Mouse (Mus musculus) brain, embryonic 14.5 days (tissue): ENCODE measurements at regions not wholly inside any gene's neighbourhood (a gene's known extent, or its start where the extent isn't known, plus 50 kb on each side); places are given as distances from the start of the nearest gene placed in this dataset.

Experiments used
- DNase-seq: peaks from one replicate; pipeline ENCODE4 v3.0.0-alpha.2; 2011; ENCODE audit warnings: low read depth
- CTCF ChIP-seq: fragments of 200-500 bp; IDR thresholded peaks from 2 replicates; pipeline ENCODE4 v1.5.1; 2012; ENCODE audit warnings: inconsistent platforms, mild to moderate bottlenecking, moderate library complexity, borderline replicate concordance; ENCODE audit not compliant: insufficient read depth, insufficient read length; ENCODE audit errors: extremely low read depth
- POLR2A ChIP-seq: fragments of 200-500 bp; IDR thresholded peaks from 2 replicates; pipeline ENCODE4 v1.6.1; 2012; ENCODE audit warnings: mild to moderate bottlenecking, inconsistent platforms, borderline replicate concordance; ENCODE audit not compliant: poor library complexity, insufficient read depth, insufficient read length, severe bottlenecking; ENCODE audit errors: extremely low read depth

GRCm38 (mm10) chr10:43723615-43723937, 145.5 kb downstream of the Cd24a start:
- no peak for DNase-seq
- no peak for TF ChIP-seq POLR2A
- no peak for TF ChIP-seq CTCF

GRCm38 (mm10) chr10:43727746-43728145, 149.7 kb downstream of the Cd24a start:
- DNase-seq = no peak
- no peak for TF ChIP-seq POLR2A
- TF ChIP-seq CTCF = no peak

- TF ChIP-seq POLR2A (no peak), CTCF (no peak)
Measured at GRCm38 (mm10) chr10:43729184-43729583, 151.1 kb downstream of the Cd24a start.

DNA sequence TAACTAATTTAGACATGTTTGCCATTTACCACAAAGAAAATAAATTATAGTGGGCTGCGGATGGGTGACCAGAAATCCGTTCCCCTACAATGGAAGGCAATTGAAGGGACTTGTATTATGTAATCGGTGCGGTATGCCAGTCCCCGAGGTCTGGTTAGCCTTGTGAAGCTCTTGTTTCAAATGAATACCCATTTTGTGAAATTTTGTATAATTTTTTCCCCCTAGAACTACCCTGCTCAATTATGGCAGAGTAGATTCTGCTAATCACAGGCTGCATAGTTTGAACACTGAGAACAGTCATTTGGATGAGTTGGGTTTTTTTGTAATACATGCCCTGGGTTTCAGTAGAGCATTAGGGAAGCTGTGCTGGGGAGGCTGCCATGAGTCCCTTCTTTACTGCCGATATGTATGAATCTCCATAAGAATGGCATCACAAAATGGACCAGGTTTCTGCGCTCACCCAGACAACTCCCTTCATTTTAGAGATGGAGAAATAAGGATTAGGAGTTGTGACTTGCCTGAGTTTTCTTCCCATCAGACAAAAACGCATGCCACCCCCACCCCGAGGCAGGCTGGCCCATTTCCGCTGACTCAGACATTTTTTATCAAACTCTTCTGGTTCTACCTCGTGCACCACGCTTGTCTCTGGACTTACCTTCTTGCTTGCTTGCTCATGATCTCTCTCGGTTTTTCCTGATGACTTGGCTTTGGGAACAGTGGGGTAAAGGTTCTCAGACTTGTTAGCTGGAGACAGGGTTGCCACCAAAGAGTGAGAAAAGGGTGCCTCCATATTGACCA, 155.7 kb downstream of the Cd24a start:
- no peak for TF ChIP-seq POLR2A
- TF ChIP-seq CTCF = no peak
- peak; percentile 64 for DNase-seq

More at GRCm38 (mm10) chr10:43729184-43729583, 151.1 kb downstream of the Cd24a start:
- DNase-seq = no peak

GRCm38 (mm10) chr10:43739181-43739580, 161.1 kb downstream of the Cd24a start:
- no peak for DNase-seq
- TF ChIP-seq POLR2A (no peak), CTCF (no peak)

DNA sequence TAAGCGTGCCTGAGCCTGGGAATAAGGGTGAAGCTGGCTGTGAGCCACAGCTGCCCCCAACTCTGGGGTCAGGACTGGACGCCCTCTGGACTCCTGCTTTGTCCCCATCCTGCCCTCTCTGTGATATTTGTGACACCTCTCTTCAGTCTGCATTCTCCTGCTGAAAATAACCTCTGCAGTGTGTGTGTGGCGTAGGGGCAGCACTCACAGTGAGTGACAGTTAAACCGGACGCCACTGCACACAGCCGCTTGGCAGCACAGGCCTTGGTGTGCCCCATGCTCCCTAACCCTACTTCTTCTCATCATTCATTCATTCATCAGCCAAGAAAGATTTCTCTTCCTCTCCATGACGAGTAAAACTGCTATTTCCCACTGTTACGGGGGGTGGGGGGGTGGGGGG, 161.6 kb downstream of the Cd24a start:
- no peak for TF ChIP-seq CTCF
- no peak for TF ChIP-seq POLR2A
- DNase-seq = peak; percentile 23

DNA sequence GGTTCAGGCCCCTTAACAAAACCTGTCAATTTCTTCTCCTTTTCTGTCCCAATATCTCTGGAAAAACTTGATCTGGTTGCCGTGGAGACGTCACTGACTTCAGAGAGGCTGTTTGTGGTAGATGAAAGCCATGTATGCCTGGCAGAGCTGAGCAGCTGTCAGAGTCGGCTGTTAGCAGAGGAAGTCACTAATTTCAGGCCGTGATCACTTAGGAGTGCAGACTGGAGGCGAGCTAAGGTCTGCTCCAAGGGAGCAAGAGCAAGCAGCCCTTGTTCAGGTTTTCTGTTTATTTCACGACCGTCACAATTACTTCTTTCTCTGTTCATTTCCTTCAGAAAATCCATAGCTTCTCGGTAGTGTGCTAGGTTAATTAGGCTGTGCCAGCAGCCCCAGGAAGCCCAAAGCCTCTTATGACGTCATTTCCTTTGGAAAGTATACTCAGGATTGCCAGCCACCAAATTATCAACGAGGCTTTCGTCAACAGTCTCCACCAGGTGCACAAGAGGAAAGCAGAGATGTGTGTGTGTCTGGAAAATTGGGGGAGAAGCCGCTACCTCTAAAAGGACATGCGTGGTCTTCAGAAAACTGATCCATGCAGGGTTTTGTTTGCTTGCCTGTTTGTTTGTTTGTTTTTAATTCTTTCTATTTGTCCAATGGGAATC, 161.2 kb downstream of the Qrsl1 start:
- peak; percentile 86 for DNase-seq
- TF ChIP-seq POLR2A = no peak

DNA sequence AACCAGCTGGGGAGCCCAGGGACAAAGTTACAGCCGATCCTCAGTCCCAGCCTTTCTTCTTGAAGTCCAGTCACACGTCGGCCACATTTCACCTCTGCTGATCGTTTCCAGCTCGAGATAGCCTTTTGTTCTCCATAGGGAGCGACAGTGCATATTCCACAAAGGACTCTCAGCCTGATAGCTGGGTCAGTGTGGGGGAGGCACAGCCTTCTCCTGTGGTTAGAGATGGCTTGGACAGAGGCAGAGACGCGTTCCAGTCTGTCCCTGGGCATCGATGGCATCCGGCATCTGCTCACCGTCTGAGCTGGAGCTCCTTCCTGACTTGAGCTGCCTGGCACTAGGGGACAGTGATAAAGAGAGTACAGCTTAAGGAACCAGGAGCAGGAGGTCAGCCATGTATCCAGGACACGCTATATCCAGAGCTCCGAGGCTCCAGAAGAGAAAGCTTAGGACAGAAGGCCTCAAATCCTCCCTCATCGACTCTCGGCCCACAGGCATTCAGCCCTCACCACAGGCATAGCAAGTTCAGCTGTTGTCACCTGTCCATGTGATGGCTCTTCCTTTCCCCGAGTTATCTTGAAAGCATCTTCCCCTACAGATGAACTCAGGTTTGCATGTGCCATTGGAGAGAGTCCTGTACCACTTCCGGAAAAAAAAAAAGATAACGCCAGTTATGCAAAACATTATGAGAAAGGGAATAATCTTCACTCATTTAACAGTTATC, 160.0 kb downstream of the Qrsl1 start:
- DNase-seq = peak; percentile 10
- TF ChIP-seq POLR2A = no peak
- TF ChIP-seq CTCF = no peak

DNA sequence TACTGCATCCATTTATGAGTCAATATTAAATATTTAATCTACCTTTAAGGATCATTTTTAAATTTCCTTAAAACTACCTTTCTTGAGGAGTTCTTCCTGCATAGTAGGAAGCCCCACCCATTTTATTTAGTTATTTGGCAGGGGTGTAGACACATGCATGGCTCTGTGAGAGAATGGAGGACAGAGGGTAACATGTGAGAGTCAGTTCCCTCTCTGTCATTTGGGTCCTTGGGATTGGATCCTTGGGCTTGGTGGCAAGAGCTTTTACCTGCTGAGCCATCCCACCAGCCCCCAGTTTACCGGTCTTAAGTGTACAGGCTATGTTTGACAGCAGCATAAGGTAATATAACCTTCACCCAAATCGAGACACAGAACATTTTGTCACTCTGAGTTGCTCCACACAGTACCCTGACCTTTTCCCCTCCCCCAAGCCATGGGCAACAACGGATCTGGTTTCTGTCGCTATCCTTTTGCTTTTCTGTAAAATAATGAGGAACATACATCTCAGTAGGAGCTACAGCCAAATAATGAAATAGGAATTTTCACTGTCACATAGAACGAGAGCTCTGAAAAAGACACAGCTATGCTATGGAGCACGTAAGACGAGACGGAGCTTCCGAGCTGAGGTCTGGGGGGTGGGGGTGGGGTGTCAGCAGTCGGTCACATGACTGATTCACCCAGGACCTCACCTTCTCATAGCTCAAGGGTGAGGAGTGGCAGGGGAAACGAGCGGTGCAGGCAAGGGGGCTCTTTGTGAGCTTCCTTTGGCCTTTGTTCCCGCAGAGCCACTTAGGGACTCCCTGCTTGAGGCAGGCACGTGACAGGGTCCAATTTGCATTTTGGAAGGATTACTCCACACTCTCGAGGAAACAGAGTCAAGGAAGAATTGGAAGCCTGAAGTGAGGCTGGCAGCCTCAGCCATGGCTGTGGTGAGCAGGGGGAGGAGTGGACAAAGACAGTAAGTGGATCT, 159.2 kb downstream of the Qrsl1 start:
- DNase-seq = peak; percentile 86
- TF ChIP-seq CTCF (no peak), POLR2A (no peak)

DNA sequence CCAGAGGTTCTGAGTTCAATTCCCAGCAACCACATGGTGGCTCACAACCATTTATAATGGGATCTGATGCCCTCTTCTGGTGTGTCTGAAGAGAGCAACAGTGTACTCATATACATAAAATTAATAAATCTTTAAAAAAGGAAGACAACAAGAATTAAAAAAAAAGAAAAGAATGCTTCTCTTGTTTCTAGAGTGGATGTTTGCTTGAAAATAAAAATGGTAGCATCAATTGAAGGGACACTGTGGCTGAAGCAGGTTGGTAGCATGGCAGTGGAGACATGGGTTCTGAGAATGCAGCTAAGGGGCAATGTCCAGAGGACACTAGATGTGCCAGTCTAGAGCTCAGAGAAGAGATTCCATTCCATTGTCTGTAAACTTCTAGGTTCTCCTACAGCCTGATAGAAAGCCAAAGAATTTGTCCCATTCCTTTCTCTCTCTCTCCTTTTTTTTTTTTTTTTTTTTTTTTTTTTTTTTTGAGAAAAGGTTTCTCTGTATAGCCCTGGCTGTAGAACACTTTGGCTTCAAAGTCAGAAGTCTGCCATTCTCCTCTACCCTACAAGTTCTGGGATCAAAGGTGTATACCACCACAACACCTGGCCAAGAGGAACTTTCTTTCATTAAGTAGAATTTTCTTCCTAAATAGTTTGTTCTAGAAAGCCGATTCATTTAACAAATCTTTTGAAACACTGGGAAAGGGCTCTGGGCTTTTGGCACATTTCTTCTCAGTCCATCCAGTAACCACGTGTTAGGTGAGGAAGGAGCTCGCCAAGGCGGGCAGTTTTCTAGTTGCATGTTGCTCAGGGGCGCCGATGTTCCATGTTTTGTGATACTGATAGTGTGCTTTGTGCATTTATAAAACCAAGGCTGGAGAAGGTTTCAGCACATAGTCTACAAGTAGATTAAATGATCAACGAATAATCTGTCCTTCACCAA, 158.1 kb downstream of the Qrsl1 start:
- no peak for DNase-seq
- TF ChIP-seq POLR2A = no peak
- TF ChIP-seq CTCF = no peak
